Mouse (Mus musculus) CH12.LX (cell line): ENCODE data around the gene Bcat1.

Experiments
- CTCF ChIP-seq, 2 experiments: IDR thresholded peaks in 1 of 2; conservative IDR thresholded peaks in 1 of 2; 2 replicates each; pipeline ENCODE4 v1.5.1; 2011 to 2012; ENCODE audit warnings: low read depth in 2 of 2, low read length in 2 of 2, improper control_type of control experiment in 1 of 2, inconsistent platforms in 1 of 2, mild to moderate bottlenecking in 1 of 2, moderate library complexity in 1 of 2
- EP300 ChIP-seq: IDR thresholded peaks from 2 replicates; pipeline ENCODE4 v1.6.1; 2011; ENCODE audit warnings: low read length, improper control_type of control experiment
- JUND ChIP-seq: conservative IDR thresholded peaks from 2 replicates; pipeline ENCODE4 v1.6.1; 2011; ENCODE audit warnings: low read depth, low read length, improper control_type of control experiment
- KAT2A ChIP-seq: IDR thresholded peaks from 2 replicates; pipeline ENCODE4 v1.6.1; 2012; ENCODE audit warnings: low read length, improper control_type of control experiment, inconsistent platforms; ENCODE audit not compliant: insufficient replicate concordance
- NELFE ChIP-seq: IDR thresholded peaks from 2 replicates; pipeline ENCODE4 v1.6.1; 2011; ENCODE audit warnings: low read depth, low read length, improper control_type of control experiment
- POLR2A ChIP-seq: IDR thresholded peaks from 2 replicates; pipeline ENCODE4 v1.6.1; 2011; ENCODE audit warnings: low read depth, mild to moderate bottlenecking, improper control_type of control experiment, low read length
- RAD21 ChIP-seq: IDR thresholded peaks from 2 replicates; pipeline ENCODE4 v1.6.1; 2011; ENCODE audit warnings: low read depth, mild to moderate bottlenecking, low read length, improper control_type of control experiment, moderate library complexity
- USF1 ChIP-seq: IDR thresholded peaks from 2 replicates; pipeline ENCODE4 v1.6.1; 2014; ENCODE audit warnings: low read depth, mild to moderate bottlenecking, inconsistent platforms, low read length, improper control_type of control experiment
- ZC3H11A ChIP-seq: IDR thresholded peaks from 2 replicates; pipeline ENCODE4 v1.6.1; 2012; ENCODE audit warnings: low read depth, mild to moderate bottlenecking, inconsistent platforms, low read length, improper control_type of control experiment

- TF ChIP-seq USF1, result no peak
- no peak for TF ChIP-seq CTCF (conservative IDR thresholded peaks at IDR 0.05 in 1 of 2, IDR thresholded peaks at IDR 0.05 in 1 of 2; ENCODE audit: low read depth in 2 of 2, low read length in 2 of 2)
- TF ChIP-seq ZC3H11A, result no peak
- no peak for TF ChIP-seq KAT2A
- TF ChIP-seq JUND, result no peak
- no peak for TF ChIP-seq EP300
- no peak for TF ChIP-seq POLR2A
- no peak for TF ChIP-seq RAD21
- no peak for TF ChIP-seq NELFE
Measured at GRCm38 (mm10) chr6:145112865-145113264, 36.9 kb upstream of the Bcat1 start.
